Mouse (Mus musculus): Measurements from ENCODE around the gene 2310057N15Rik. TPM values are rescaled to one million over a fixed set of nuclear protein-coding genes. Genes with fewer than 3 reads are reported as not detected.
"Not testable (repeated sequence)": the region's sequence is repeated elsewhere in the genome, so short reads cannot be mapped to it uniquely, and the experiment has no call there.

The 2310057N15Rik gene
- polyA plus RNA-seq (2014; fragmentation: Nextera tagmentation; extraction: Ambion mirVana): not detected in 2 replicates

DNA sequence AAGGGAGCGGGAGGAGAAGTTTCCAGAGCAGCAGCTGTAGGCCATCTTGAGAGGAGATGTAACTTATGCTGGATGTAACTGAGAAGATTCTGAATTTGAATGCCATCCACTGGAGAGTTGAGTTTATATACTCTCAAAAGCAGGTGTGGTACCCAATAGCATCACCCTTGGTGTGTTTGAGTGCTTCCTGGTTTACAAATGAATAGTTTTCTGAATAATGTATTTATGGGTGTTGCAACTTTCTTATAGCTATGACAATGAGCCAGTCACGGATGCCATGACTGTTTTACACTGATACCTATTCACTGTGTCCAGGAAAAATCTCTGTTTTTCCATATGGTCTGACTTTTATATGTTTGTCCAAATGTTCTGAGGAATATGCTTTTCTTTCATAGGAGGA is at the start of gene 2310057N15Rik:
Gene 2310057N15Rik (minus strand): TSS at position 101 of the 400 bp plus-strand sequence.
- no peak for ATAC-seq (replicated peaks; ENCODE audit: insufficient number of reproducible peaks, low FRiP score, low TSS enrichment)
- no peaks in the 10 kb centered on the region for H3K4me1 ChIP-seq (ENCODE audit: control insufficient read depth, insufficient read depth, low read length)

DNA sequence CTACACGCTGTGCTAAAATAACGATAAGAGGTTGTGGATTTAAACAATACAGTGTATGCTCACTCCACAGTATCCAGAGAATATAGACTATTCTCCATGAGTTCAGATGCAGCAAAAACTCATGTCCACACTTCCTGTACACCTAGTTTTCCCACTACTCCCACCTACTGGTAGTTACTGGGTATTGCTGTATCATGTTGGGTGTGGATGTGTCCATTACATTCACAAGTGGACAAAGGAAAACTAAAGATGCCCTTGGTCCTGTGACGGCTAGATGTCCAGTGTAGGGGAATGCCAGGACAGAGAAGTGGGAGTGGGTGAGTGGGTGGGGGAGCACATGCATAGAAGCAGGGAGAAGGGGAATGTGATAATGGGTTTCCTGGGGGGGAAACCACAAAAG is 49.7 kb upstream of the 2310057N15Rik start:
- WGBS (ENCODE audit: insufficient replicate concordance): 73% methylated on average over 3 of the region's 3 CpGs
- no peak for ATAC-seq (replicated peaks; ENCODE audit: insufficient number of reproducible peaks, low FRiP score, low TSS enrichment)

More for the DNA sequence above, at the start of gene 2310057N15Rik:
- Histone ChIP-seq H3K4me3 (ENCODE audit: low read depth, low read length) (no peak within 1 kb of the TSS), H3K27ac (ENCODE audit: low read depth, low read length) (no peak within 1 kb of the TSS), H3K9ac (ENCODE audit: low read depth, low read length) (no peak within 1 kb of the TSS), H3K9me3 (replicated peaks; ENCODE audit: control insufficient read depth, low read length) (no peaks in the 10 kb centered on the region), H3K36me3 (ENCODE audit: control insufficient read depth, insufficient read depth, low read length) (no peaks in the 10 kb centered on the region), H3K4me2 (no peak within 1 kb of the TSS), H3K27me3 (ENCODE audit: control insufficient read depth, insufficient read depth, low read length) (no peaks in the 10 kb centered on the region)
- 65% methylated on average over 2 of the region's 2 CpGs for WGBS (ENCODE audit: insufficient replicate concordance)

DNA sequence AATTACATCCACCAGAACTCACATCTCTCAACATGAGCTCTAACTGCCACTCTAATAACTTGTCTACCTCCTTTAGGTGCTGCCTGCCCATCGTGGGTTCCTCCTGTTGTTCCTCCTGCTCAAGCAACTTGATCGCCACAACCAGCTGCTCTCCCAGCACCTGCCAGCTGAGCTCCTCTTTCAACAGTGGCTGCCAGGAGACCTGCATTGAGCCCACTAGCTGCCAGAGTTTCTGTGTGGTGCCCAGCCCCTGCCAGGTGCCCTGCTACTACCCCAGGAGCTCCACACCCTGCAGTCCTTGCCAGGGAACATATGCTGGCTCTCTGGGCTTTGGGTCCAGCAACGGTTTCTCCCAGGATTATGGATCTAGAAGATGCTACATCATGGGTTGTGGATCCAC is 46.1 kb upstream of the 2310057N15Rik start, which contains the start of gene Krtap15:
Gene Krtap15 (plus strand): TSS at position 150 of the 400 bp plus-strand sequence.
- no peak within 1 kb of the TSS for H3K9ac ChIP-seq (ENCODE audit: low read depth, low read length)
- H3K27me3 ChIP-seq (ENCODE audit: control insufficient read depth, insufficient read depth, low read length): no peaks in the 10 kb centered on the region
- H3K36me3 ChIP-seq (ENCODE audit: control insufficient read depth, insufficient read depth, low read length): no peaks in the 10 kb centered on the region
- no peaks in the 10 kb centered on the region for H3K4me1 ChIP-seq (ENCODE audit: control insufficient read depth, insufficient read depth, low read length)
- ATAC-seq (replicated peaks; ENCODE audit: insufficient number of reproducible peaks, low FRiP score, low TSS enrichment): no peak
- WGBS (ENCODE audit: insufficient replicate concordance): 77% methylated on average over 3 of the region's 3 CpGs
- H3K27ac ChIP-seq (ENCODE audit: low read depth, low read length): no peak within 1 kb of the TSS
- H3K4me2 ChIP-seq: no peak within 1 kb of the TSS
- H3K9me3 ChIP-seq (replicated peaks; ENCODE audit: control insufficient read depth, low read length): no peaks in the 10 kb centered on the region
- no peak within 1 kb of the TSS for H3K4me3 ChIP-seq (ENCODE audit: low read depth, low read length)

More for the DNA sequence above, 49.7 kb upstream of the 2310057N15Rik start:
- H3K27me3 ChIP-seq (ENCODE audit: control insufficient read depth, insufficient read depth, low read length): no peaks in the 10 kb centered on the region
- H3K36me3 ChIP-seq (ENCODE audit: control insufficient read depth, insufficient read depth, low read length): no peaks in the 10 kb centered on the region
- no peak overlapping the region for H3K27ac ChIP-seq (ENCODE audit: low read depth, low read length)
- no peaks in the 10 kb centered on the region for H3K9me3 ChIP-seq (replicated peaks; ENCODE audit: control insufficient read depth, low read length)
- H3K4me3 ChIP-seq (ENCODE audit: low read depth, low read length): no peak overlapping the region
- H3K4me1 ChIP-seq (ENCODE audit: control insufficient read depth, insufficient read depth, low read length): no peaks in the 10 kb centered on the region
- H3K4me2 ChIP-seq: no peak overlapping the region
- H3K9ac ChIP-seq (ENCODE audit: low read depth, low read length): no peak overlapping the region

DNA sequence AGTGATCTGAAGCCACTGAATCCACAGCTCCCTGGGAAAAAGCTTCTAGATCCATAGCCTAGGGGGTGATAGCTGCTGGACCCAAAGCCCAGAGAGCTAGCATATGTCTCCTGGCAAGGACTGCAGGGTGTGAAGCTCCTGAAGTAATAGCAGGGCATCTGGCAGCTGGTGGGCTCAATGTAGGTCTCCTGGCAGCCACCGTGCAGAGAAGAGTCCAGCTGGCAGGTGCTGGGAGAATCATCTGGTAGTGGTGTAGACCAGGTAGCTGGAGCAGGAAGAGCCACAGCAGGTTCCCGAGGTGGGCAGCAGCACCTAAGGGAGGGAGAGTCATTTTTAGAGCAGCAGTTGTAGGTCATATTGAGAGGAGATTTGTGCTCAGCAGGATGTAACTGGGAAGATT is 37.8 kb upstream of the 2310057N15Rik start, which contains the start of gene Gm20741:
Gene Gm20741 (minus strand): TSS at position 394 of the 400 bp plus-strand sequence.
- H3K4me1 ChIP-seq (ENCODE audit: control insufficient read depth, insufficient read depth, low read length): no peaks in the 10 kb centered on the region
- H3K27ac ChIP-seq (ENCODE audit: low read depth, low read length): no peak within 1 kb of the TSS
- no peaks in the 10 kb centered on the region for H3K27me3 ChIP-seq (ENCODE audit: control insufficient read depth, insufficient read depth, low read length)
- H3K9ac ChIP-seq (ENCODE audit: low read depth, low read length): no peak within 1 kb of the TSS
- 74% methylated on average over 2 of the region's 2 CpGs for WGBS (ENCODE audit: insufficient replicate concordance)
- no peaks in the 10 kb centered on the region for H3K9me3 ChIP-seq (replicated peaks; ENCODE audit: control insufficient read depth, low read length)
- no peak within 1 kb of the TSS for H3K4me3 ChIP-seq (ENCODE audit: low read depth, low read length)
- no peak for ATAC-seq (replicated peaks; ENCODE audit: insufficient number of reproducible peaks, low FRiP score, low TSS enrichment)
- no peak within 1 kb of the TSS for H3K4me2 ChIP-seq
- H3K36me3 ChIP-seq (ENCODE audit: control insufficient read depth, insufficient read depth, low read length): no peaks in the 10 kb centered on the region

DNA sequence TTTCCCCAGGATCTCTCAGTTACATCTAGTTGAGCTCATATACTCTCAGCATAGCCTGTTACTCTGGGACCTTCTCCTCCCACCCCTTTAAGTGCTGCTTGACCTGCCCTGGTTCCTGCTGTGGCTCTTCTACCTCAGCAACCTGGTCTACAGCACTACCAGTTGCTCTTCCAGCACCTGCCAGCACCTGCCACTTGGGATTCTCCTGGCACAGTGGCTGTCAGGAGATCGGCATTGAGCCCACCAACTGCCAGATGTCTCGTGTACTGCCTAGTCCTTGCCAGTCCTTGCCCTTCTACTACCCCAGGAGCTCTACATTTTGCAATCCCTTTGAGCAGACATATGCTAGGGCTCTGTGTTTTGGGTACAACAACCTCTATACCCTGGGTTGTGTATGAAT is 12.8 kb upstream of the 2310057N15Rik start:
- no peaks in the 10 kb centered on the region for H3K36me3 ChIP-seq (ENCODE audit: control insufficient read depth, insufficient read depth, low read length)
- H3K4me2 ChIP-seq: no peak overlapping the region
- no peaks in the 10 kb centered on the region for H3K4me1 ChIP-seq (ENCODE audit: control insufficient read depth, insufficient read depth, low read length)
- H3K9ac ChIP-seq (ENCODE audit: low read depth, low read length): no peak overlapping the region
- H3K9me3 ChIP-seq (replicated peaks; ENCODE audit: control insufficient read depth, low read length): no peaks in the 10 kb centered on the region
- no peaks in the 10 kb centered on the region for H3K27me3 ChIP-seq (ENCODE audit: control insufficient read depth, insufficient read depth, low read length)
- H3K4me3 ChIP-seq (ENCODE audit: low read depth, low read length): no peak overlapping the region
- ATAC-seq (replicated peaks; ENCODE audit: insufficient number of reproducible peaks, low FRiP score, low TSS enrichment): no peak
- 74% methylated on average over 2 of the region's 2 CpGs for WGBS (ENCODE audit: insufficient replicate concordance)
- no peak overlapping the region for H3K27ac ChIP-seq (ENCODE audit: low read depth, low read length)

DNA sequence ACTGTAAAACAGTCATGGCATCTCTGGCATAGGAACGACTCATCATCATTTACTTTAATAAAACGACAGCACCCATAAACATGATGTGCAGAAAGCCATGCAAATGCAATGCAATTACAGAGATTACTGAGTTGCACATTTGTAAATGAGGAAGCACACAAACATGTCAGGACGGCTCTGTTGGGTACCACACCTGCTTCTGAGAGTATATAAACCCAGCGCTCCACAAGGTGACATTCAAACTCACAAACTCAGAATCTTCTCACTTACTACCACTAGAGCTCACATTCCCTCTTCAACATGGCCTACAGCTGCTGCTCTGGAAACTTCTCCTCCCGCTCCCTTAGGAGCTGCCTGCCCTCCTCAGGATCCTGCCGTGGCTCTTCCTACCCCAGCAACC is 3.6 kb upstream of the 2310057N15Rik start, which contains the start of gene Gm5965:
Gene Gm5965 (plus strand): TSS at position 301 of the 400 bp plus-strand sequence.
- Histone ChIP-seq H3K36me3 (ENCODE audit: control insufficient read depth, insufficient read depth, low read length) (no peaks in the 10 kb centered on the region), H3K4me3 (ENCODE audit: low read depth, low read length) (no peak within 1 kb of the TSS), H3K27ac (ENCODE audit: low read depth, low read length) (no peak within 1 kb of the TSS), H3K4me2 (no peak within 1 kb of the TSS), H3K9ac (ENCODE audit: low read depth, low read length) (no peak within 1 kb of the TSS), H3K27me3 (ENCODE audit: control insufficient read depth, insufficient read depth, low read length) (no peaks in the 10 kb centered on the region), H3K9me3 (replicated peaks; ENCODE audit: control insufficient read depth, low read length) (no peaks in the 10 kb centered on the region), H3K4me1 (ENCODE audit: control insufficient read depth, insufficient read depth, low read length) (no peaks in the 10 kb centered on the region)
- ATAC-seq (replicated peaks; ENCODE audit: insufficient number of reproducible peaks, low FRiP score, low TSS enrichment): no peak
- 77% methylated on average over 5 of the region's 6 CpGs for WGBS (ENCODE audit: insufficient replicate concordance)

DNA sequence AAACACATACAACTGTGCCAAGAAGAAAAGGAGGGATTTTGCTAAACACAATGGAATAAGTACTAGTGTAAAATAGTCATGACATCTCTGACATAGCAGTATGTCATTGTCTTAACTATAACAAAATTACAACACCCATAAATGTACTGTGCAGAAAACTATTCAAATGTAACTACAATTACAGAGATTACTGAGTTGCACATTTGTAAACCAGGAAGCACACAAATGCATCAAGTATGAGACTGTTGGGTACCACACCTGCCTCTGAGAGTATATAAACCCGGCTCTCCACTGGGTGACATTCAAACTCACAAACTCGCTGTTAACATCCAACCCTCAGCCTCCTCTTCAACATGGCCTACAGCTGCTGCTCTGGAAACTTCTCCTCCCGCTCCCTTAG is 15.5 kb downstream of the 2310057N15Rik start, which contains the start of gene 2310034C09Rik:
Gene 2310034C09Rik (plus strand): TSS at position 301 of the 400 bp plus-strand sequence.
- not testable (repeated sequence) for H3K4me2 ChIP-seq; H3K36me3 ChIP-seq (ENCODE audit: control insufficient read depth, insufficient read depth, low read length); H3K9ac ChIP-seq (ENCODE audit: low read depth, low read length); H3K27me3 ChIP-seq (ENCODE audit: control insufficient read depth, insufficient read depth, low read length); H3K4me1 ChIP-seq (ENCODE audit: control insufficient read depth, insufficient read depth, low read length); H3K4me3 ChIP-seq (ENCODE audit: low read depth, low read length); H3K9me3 ChIP-seq (replicated peaks; ENCODE audit: control insufficient read depth, low read length); ATAC-seq (replicated peaks; ENCODE audit: insufficient number of reproducible peaks, low FRiP score, low TSS enrichment); H3K27ac ChIP-seq (ENCODE audit: low read depth, low read length)
- 79% methylated on average over 3 of the region's 3 CpGs for WGBS (ENCODE audit: insufficient replicate concordance)

DNA sequence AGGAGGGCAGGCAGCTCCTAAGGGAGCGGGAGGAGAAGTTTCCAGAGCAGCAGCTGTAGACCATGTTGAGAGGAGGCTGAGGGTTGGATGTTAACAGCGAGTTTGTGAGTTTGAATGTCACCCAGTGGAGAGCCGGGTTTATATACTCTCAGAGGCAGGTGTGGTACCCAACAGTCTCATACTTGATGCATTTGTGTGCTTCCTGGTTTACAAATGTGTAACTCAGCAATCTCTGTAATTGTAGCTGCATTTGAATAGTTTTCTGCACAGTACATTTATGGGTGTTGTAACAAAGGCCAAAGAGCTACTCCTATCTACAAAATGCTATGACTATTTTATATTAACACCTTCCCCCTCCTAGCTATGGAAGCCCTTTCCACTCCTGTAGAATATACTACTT is 22.5 kb downstream of the 2310057N15Rik start, which contains the start of gene Krtap13:
Gene Krtap13 (minus strand): TSS at position 101 of the 400 bp plus-strand sequence.
- 64% methylated on average over 2 of the region's 3 CpGs for WGBS (ENCODE audit: insufficient replicate concordance)
- H3K36me3 ChIP-seq (ENCODE audit: control insufficient read depth, insufficient read depth, low read length): not testable (repeated sequence)

DNA sequence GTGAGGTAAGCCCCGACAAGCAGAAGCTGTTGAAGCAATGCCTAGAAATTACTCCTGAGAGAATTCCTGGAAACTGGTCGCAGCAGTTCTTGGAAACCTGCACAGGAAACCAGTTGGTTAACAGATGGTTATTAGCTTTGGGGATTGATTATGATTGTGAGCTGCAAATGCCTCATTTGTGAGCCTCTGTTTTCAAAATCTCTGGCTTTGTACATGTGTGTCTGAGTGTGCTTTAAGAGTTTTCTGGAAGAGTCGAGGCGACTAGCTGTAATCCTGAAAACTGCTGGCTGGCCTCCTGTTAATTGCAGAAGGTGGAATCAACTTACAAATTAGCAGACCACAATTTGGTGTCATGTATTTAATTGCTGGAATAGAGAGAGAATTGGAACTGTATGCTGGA is 26.1 kb downstream of the 2310057N15Rik start:
- no peak for ATAC-seq (replicated peaks; ENCODE audit: insufficient number of reproducible peaks, low FRiP score, low TSS enrichment)
- H3K27me3 ChIP-seq (ENCODE audit: control insufficient read depth, insufficient read depth, low read length): no peaks in the 10 kb centered on the region

More for the DNA sequence above, 22.5 kb downstream of the 2310057N15Rik start, which contains the start of gene Krtap13:
- not testable (repeated sequence) for H3K9me3 ChIP-seq (replicated peaks; ENCODE audit: control insufficient read depth, low read length); H3K4me3 ChIP-seq (ENCODE audit: low read depth, low read length); H3K4me1 ChIP-seq (ENCODE audit: control insufficient read depth, insufficient read depth, low read length); H3K4me2 ChIP-seq; H3K9ac ChIP-seq (ENCODE audit: low read depth, low read length); H3K27ac ChIP-seq (ENCODE audit: low read depth, low read length); H3K27me3 ChIP-seq (ENCODE audit: control insufficient read depth, insufficient read depth, low read length); ATAC-seq (replicated peaks; ENCODE audit: insufficient number of reproducible peaks, low FRiP score, low TSS enrichment)

More for the DNA sequence above, 26.1 kb downstream of the 2310057N15Rik start:
- Histone ChIP-seq H3K36me3 (ENCODE audit: control insufficient read depth, insufficient read depth, low read length) (no peaks in the 10 kb centered on the region), H3K9me3 (replicated peaks; ENCODE audit: control insufficient read depth, low read length) (no peaks in the 10 kb centered on the region), H3K27ac (ENCODE audit: low read depth, low read length) (no peak overlapping the region), H3K4me3 (ENCODE audit: low read depth, low read length) (no peak overlapping the region), H3K4me2 (no peak overlapping the region), H3K4me1 (ENCODE audit: control insufficient read depth, insufficient read depth, low read length) (no peaks in the 10 kb centered on the region), H3K9ac (ENCODE audit: low read depth, low read length) (no peak overlapping the region)
- 69% methylated on average over 4 of the region's 4 CpGs for WGBS (ENCODE audit: insufficient replicate concordance)

Data from heart, embryonic 11.5 days (tissue).